Mouse (Mus musculus): ENCODE data around the gene Rnf26. TPM values are rescaled to one million over a fixed set of nuclear protein-coding genes. Genes with fewer than 3 reads are reported as not detected.

Rnf26 gene
- polyA plus RNA-seq, 1 experiment, result 28.8 TPM

GRCm38 (mm10) chr9:44109360-44110095 is 3.8 kb downstream of the Rnf26 start:
- Histone ChIP-seq H3K4me1 (ENCODE audit: control insufficient read depth, insufficient read depth, low read length) (peaks cover 8% of the 10 kb centered on the region; the same call in 1 of the 2 replicates), H3K36me3 (ENCODE audit: control insufficient read depth, insufficient read depth, low read length) (no peaks in the 10 kb centered on the region), H3K27ac (ENCODE audit: insufficient read depth, low read depth, low read length) (no peak overlapping the region), H3K4me3 (ENCODE audit: insufficient read depth, low read depth, low read length) (no peak overlapping the region), H3K27me3 (replicated peaks; ENCODE audit: control insufficient read depth, insufficient read depth, low read length) (no peaks in the 10 kb centered on the region)
- 24% methylated on average over 9 of the region's 9 CpGs for WGBS
- DNase-seq, result peak; percentile 76
- TF ChIP-seq CTCF (conservative IDR thresholded peaks at IDR 0.05; ENCODE audit: insufficient read depth, insufficient read length, low read depth, low read length), result peak; percentile 75
- TF ChIP-seq POLR2A (IDR thresholded peaks at IDR 0.05; ENCODE audit: low read depth, low read length), result no peak

- H3K4me1 ChIP-seq (ENCODE audit: control insufficient read depth, insufficient read depth, low read length), result peaks cover 4% of the 10 kb centered on the region; the same call in 1 of the 2 replicates
- no peaks in the 10 kb centered on the region for H3K27me3 ChIP-seq (replicated peaks; ENCODE audit: control insufficient read depth, insufficient read depth, low read length)
- H3K4me3 ChIP-seq (ENCODE audit: insufficient read depth, low read depth, low read length), result no peak overlapping the region
- no peak for DNase-seq
- TF ChIP-seq POLR2A (IDR thresholded peaks at IDR 0.05; ENCODE audit: low read depth, low read length) (no peak), CTCF (conservative IDR thresholded peaks at IDR 0.05; ENCODE audit: insufficient read depth, insufficient read length, low read depth, low read length) (no peak)
- H3K36me3 ChIP-seq (ENCODE audit: control insufficient read depth, insufficient read depth, low read length), result no peaks in the 10 kb centered on the region
- no peak overlapping the region for H3K27ac ChIP-seq (ENCODE audit: insufficient read depth, low read depth, low read length)
- 73% methylated on average over 31 of the region's 31 CpGs for WGBS
These were observed 4.9 kb downstream of the Rnf26 start for GRCm38 (mm10) chr9:44108269-44109055.

- Histone ChIP-seq H3K4me3 (ENCODE audit: insufficient read depth, low read depth, low read length) (peak overlapping the region; percentile 9; the same call in 1 of the 2 replicates), H3K36me3 (ENCODE audit: control insufficient read depth, insufficient read depth, low read length) (no peaks in the 10 kb centered on the region), H3K27me3 (replicated peaks; ENCODE audit: control insufficient read depth, insufficient read depth, low read length) (no peaks in the 10 kb centered on the region), H3K27ac (ENCODE audit: insufficient read depth, low read depth, low read length) (peak overlapping the region; percentile 21; the same call in 1 of the 2 replicates), H3K4me1 (ENCODE audit: control insufficient read depth, insufficient read depth, low read length) (peaks cover 4% of the 10 kb centered on the region; the same call in 1 of the 2 replicates)
- WGBS, result 34% methylated on average over 25 of the region's 25 CpGs
- TF ChIP-seq POLR2A (IDR thresholded peaks at IDR 0.05; ENCODE audit: low read depth, low read length) (no peak), CTCF (conservative IDR thresholded peaks at IDR 0.05; ENCODE audit: insufficient read depth, insufficient read length, low read depth, low read length) (peak; percentile 32; the same call in 1 of the 2 replicates)
- DNase-seq, result no peak
These were observed 5.6 kb downstream of the Rnf26 start for GRCm38 (mm10) chr9:44107557-44108179.

- Histone ChIP-seq H3K27me3 (replicated peaks; ENCODE audit: control insufficient read depth, insufficient read depth, low read length) (no peaks in the 10 kb centered on the region), H3K36me3 (ENCODE audit: control insufficient read depth, insufficient read depth, low read length) (no peaks in the 10 kb centered on the region), H3K4me1 (ENCODE audit: control insufficient read depth, insufficient read depth, low read length) (peaks cover 4% of the 10 kb centered on the region; the same call in 1 of the 2 replicates), H3K4me3 (ENCODE audit: insufficient read depth, low read depth, low read length) (peak within 1 kb of the TSS; percentile 9; the same call in 1 of the 2 replicates), H3K27ac (ENCODE audit: insufficient read depth, low read depth, low read length) (peak within 1 kb of the TSS; percentile 21; the same call in 1 of the 2 replicates)
- WGBS, result 31% methylated on average over 8 of the region's 8 CpGs
- no peak for TF ChIP-seq POLR2A (IDR thresholded peaks at IDR 0.05; ENCODE audit: low read depth, low read length)
- TF ChIP-seq CTCF (conservative IDR thresholded peaks at IDR 0.05; ENCODE audit: insufficient read depth, insufficient read length, low read depth, low read length), result no peak
- DNase-seq, result peak; percentile 92
These were observed 6.2 kb downstream of the Rnf26 start, which contains the start of gene C1qtnf5 for GRCm38 (mm10) chr9:44107110-44107509. Gene C1qtnf5 (plus strand): TSS chr9:44107245.

- no peak overlapping the region for H3K4me3 ChIP-seq (ENCODE audit: insufficient read depth, low read depth, low read length)
- peaks cover 4% of the 10 kb centered on the region; the same call in 1 of the 2 replicates for H3K4me1 ChIP-seq (ENCODE audit: control insufficient read depth, insufficient read depth, low read length)
- 74% methylated on average over 4 of the region's 4 CpGs for WGBS
- no peak for DNase-seq
- TF ChIP-seq POLR2A (IDR thresholded peaks at IDR 0.05; ENCODE audit: low read depth, low read length) (no peak), CTCF (conservative IDR thresholded peaks at IDR 0.05; ENCODE audit: insufficient read depth, insufficient read length, low read depth, low read length) (no peak)
- H3K27me3 ChIP-seq (replicated peaks; ENCODE audit: control insufficient read depth, insufficient read depth, low read length), result no peaks in the 10 kb centered on the region
- H3K27ac ChIP-seq (ENCODE audit: insufficient read depth, low read depth, low read length), result no peak overlapping the region
- no peaks in the 10 kb centered on the region for H3K36me3 ChIP-seq (ENCODE audit: control insufficient read depth, insufficient read depth, low read length)
These were observed 6.7 kb downstream of the Rnf26 start for GRCm38 (mm10) chr9:44106596-44106995.

- WGBS, result 58% methylated on average over 7 of the region's 7 CpGs
- H3K27ac ChIP-seq (ENCODE audit: insufficient read depth, low read depth, low read length), result no peak overlapping the region
- peaks cover 4% of the 10 kb centered on the region; the same call in 1 of the 2 replicates for H3K4me1 ChIP-seq (ENCODE audit: control insufficient read depth, insufficient read depth, low read length)
These were observed 7.1 kb downstream of the Rnf26 start for GRCm38 (mm10) chr9:44106182-44106581.

More at GRCm38 (mm10) chr9:44106182-44106581, 7.1 kb downstream of the Rnf26 start:
- TF ChIP-seq POLR2A (IDR thresholded peaks at IDR 0.05; ENCODE audit: low read depth, low read length), result no peak
- no peak for TF ChIP-seq CTCF (conservative IDR thresholded peaks at IDR 0.05; ENCODE audit: insufficient read depth, insufficient read length, low read depth, low read length)
- no peaks in the 10 kb centered on the region for H3K36me3 ChIP-seq (ENCODE audit: control insufficient read depth, insufficient read depth, low read length)
- H3K27me3 ChIP-seq (replicated peaks; ENCODE audit: control insufficient read depth, insufficient read depth, low read length), result no peaks in the 10 kb centered on the region
- no peak overlapping the region for H3K4me3 ChIP-seq (ENCODE audit: insufficient read depth, low read depth, low read length)
- DNase-seq, result no peak

Data from kidney, adult 2 months (tissue).